Mouse (Mus musculus) olfactory bulb, adult 2 months (tissue): ENCODE results near the gene Fcho1.

Source experiments
- CTCF ChIP-seq: fragments of 200-500 bp; IDR thresholded peaks from 2 replicates; pipeline ENCODE4 v1.5.1; 2012; ENCODE audit warnings: low read depth, mild to moderate bottlenecking, low read length, moderate library complexity; ENCODE audit not compliant: insufficient read depth
- POLR2A ChIP-seq: fragments of 200-500 bp; IDR thresholded peaks from 2 replicates; pipeline ENCODE4 v1.6.1; 2012; ENCODE audit warnings: mild to moderate bottlenecking, low read depth, low read length, moderate library complexity; ENCODE audit not compliant: insufficient read depth

DNA sequence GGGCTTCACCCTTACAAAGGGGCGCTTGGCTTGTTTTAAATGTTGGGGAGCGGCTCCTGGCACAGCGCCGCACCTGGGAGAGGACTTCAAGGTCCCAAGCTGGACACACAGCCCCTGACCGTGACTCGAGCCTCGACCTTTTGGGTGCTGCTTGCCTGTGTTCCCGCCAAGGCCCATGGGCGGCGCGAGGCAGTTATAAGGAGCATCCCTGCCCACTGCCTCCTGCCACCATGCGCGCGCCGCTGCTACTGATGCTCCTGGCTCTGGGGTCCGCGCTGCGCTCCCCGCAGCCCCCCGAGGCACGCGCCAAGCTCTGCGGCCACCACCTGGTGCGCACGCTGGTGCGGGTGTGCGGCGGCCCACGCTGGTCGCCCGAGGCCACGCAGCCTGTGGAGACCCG is 36.5 kb downstream of the Fcho1 start, which contains the start of gene Insl3:
- TF ChIP-seq POLR2A (no peak), CTCF (no peak)
